Mouse (Mus musculus): ENCODE measurements around the gene Rassf8.

The Rassf8 gene

DNA sequence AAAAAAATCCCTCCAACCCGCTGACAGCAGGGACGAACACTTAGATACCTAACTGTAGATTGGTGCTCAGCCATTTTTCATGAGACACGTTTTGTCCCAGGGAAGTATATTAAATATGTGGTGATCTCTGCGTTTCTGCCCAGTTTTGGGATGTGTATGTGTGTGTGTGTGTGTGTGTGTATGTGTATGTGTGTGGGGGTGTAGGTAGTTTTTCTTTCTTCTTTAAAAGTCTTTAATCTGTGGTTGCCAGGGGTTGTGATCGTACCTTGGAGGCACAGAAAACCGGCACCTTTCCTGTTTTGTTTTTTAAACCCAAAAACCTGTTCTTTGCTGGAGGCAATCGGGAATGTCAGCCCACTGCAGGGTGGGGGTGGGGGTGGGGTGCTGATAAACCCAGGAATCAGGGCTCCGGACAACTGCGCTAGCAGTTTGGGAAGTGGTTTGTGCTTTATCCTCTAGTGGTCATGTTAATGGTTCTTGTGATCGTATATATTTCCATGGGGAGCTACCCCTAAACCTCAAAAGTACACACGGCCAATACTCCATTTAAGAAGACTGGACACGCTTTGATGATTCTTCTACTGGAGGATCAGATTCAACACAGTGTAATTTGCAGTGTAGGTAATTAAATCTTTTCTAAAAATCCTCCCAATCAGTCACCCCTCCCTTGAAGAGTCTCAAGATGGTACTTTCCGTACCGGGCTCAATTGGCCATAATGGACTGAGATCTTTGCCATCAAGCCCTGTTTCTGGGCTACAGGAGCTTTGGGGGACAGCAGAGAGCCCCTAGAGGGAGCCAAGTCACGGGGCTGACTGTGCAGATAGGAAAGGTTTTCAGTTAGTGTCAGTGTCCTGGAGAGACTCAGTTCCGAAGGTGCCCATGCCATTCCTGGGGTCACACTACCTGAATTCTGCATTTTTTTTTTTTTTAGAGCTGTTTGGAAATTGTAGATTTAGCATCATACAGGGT, 1.4 kb downstream of the Rassf8 start:
- no peak for DNase-seq (ENCODE audit: low read depth)

- DNase-seq (ENCODE audit: low read depth), result no peak
These were observed 3.8 kb downstream of the Rassf8 start for GRCm38 (mm10) chr6:145750394-145750793.

DNA sequence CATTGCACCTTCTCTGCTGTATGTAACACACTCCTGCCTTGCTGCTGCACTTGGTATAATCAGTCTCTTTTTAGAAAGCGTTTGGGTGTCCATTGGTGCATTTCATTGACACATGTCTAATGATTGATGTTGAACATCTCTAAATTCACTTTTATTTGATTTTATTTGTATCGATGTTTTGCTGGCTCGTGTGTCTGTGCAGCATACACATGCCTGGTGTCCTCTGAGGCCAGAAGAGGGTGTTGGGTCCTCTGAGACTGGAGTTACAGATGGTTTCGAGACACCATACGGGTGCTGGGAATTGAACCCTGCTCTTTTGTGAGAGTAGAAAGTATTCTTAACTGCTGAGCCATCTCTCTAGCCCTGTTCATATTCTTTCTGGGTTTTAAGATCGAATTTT, 6.7 kb downstream of the Rassf8 start:
- DNase-seq (ENCODE audit: low read depth), result no peak

DNA sequence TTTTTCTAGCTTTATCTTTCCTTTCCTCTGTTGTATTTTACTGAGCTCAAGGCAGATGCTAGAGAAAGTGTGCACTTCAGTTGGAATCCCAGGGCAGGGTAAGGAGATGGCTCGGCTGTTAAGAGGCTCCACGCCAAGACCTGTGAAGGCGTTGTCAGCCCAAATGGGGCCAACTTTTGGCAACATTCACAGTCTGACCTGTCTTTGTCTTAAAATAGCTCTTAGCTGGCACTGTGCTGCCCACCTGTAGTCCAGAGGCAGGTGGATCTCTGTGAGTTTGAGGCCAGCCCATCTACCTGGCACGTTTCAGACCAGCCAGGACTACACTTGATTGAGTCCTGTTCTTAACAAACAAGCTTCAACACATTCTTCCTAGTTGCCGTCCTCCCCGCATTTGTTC, 7.9 kb downstream of the Rassf8 start:
- no peak for DNase-seq (ENCODE audit: low read depth)

GRCm38 (mm10) chr6:145755942-145756639, 9.5 kb downstream of the Rassf8 start:
- DNase-seq (ENCODE audit: low read depth), result no peak

GRCm38 (mm10) chr6:145756640-145757005, 10.1 kb downstream of the Rassf8 start:
- no peak for DNase-seq (ENCODE audit: low read depth)

GRCm38 (mm10) chr6:145757346-145757745, 10.8 kb downstream of the Rassf8 start:
- DNase-seq (ENCODE audit: low read depth), result no peak

DNA sequence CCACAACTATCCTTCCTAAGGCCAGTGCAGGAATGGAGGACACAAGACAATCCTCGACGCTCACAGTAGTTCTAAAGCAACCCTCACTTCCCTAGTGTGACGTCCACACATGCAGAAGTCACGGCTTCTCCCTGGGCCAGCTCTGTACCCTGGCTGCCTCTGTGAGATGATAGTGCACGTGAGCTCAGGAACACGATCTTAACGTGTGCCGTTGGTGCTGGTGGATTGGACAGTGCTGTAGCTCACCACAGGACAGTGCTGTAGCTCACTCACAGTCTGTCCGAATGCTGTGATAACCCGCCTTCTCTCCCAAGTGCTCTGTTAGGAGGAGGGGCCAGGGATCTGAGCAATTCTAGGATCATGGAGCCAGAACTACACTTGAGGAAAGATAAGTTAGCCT, 12.1 kb downstream of the Rassf8 start:
- DNase-seq (ENCODE audit: low read depth), result no peak

DNA sequence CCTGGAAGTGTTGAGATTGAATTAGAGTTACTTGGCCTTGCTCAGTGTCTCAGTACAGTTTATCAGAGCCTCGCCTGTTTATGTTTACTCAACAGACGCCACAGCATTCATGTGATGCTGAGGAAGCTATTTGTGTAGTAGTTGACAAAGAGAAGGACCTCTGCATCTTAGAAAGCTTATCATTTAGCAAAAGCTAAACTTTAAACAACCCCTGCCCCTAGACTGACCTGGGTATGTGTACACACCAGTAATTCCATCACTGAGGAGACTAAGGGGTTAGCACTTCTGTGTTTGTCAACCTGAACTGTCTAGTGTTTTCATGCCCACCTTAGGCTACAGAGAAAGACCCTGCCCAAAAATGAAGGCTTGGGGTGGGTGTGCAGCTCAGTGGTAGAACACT, 12.9 kb downstream of the Rassf8 start:
- no peak for DNase-seq (ENCODE audit: low read depth)

DNA sequence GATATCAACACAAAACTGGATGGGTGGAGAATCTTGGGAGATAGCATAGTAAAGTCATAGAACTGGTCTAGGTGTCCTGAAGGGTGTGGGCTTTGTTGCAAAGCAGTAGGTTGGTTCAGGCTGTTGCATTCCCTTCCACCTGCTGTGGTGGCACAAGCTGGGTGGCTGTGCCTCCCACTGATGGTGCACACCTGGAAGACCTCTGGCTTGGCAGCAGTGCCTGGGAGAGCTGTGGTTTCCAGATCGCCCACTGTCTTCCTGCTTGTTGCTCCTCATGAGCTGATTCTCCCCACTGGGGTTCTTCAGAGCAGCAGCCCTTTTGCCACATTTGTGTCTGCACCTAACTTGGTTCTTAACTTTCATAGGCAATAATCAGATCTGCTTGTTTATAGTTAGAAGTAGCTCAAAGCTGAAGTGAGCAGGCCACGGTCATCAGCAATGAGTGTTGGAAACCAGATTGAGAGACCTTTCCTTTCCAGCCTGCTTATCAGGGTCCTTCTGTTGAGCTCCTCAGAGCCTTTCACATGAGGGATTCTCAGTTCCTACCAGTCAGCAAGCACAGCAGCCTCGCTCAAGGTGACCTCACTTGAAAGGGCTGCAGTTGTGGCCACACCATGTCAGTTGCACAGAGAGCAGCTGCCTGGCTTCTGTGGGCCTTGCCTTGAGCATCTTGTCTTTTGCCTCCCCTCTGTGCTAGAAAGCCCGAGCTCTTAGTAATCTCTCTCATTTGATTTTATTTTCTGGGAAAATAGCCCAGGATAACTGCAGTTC, 13.9 kb downstream of the Rassf8 start:
- no peak for DNase-seq (ENCODE audit: low read depth)

DNA sequence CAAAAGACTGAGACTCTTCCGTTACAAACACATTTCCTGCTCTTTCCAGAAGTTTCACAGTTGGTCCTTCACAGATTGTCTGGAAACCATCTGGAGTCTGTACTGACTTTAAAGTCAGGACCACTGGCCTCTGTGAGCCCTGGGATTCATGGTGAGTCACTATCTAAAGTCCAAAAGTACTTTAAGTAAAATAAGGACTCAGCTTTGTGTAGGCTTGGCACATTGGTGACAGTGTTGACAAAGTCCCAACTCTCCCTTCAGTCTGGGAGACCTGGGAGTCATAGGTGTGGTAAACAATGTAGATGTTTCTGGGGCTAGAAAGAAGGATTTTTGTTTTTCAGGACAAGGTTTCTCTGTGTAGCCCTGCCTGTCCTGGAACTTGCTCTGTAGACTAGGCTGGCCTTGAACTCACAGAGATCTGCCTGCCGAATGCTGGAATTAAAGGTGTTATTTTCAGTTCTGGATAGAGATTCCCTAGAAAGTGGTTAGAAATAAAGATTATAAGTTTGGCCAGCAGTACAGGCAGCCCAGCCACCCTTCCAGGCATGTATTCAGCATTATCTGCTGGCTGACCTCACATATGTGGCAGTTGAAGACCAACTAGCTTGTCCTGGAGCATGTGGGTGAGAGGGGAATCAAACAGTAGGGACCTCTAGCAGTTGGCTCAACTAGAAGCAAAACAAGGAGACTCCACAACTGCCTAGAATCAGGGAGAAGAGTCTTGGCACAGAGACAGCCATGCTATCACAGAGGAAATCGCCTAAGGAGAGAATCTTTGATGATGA, 14.8 kb downstream of the Rassf8 start:
- no peak for DNase-seq (ENCODE audit: low read depth)

GRCm38 (mm10) chr6:145762016-145762415, 15.5 kb downstream of the Rassf8 start:
- DNase-seq (ENCODE audit: low read depth), result no peak

DNA sequence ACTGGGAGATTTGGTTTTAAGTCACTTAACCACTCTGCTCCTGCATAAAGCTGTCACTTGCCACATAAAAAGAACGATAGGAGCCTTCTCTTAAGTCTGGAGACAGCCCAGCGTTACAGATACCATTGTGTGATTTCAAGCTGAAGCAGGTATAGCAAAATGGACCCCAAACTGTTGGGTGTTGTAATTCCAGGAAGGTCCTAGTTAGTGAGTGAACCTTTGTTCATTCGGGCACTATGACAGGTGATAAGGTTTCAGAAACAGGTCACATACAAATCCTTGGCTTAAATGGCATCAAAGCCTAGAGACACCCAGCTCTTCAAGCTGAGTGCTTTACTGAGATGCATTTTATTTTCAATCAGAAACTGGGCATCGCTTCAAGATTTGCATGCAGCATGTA, 16.5 kb downstream of the Rassf8 start:
- DNase-seq (ENCODE audit: low read depth), result no peak

GRCm38 (mm10) chr6:145765011-145765410, 18.5 kb downstream of the Rassf8 start:
- DNase-seq (ENCODE audit: low read depth), result no peak

- no peak for DNase-seq (ENCODE audit: low read depth)
These were observed 20.4 kb downstream of the Rassf8 start for GRCm38 (mm10) chr6:145766971-145767370.

DNA sequence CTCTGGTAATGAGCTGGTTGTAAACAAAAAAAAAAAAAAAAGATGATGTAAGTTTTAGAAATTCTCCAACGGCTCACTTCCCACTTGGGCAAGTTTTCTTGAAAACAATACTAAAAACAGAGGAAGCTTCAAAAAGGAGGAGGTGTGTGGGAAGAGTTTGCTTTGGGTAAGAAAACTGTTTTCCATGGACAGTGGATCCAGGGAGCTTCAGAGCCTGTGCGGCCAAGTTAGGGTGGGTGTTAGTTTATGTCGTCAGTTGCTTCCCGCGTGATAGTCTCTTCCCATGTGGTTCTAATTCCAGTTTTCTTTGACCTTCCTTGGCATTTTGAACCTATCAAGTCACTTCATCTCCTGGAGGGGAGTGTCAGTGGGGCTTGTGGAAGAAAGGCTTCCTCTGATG, 21.1 kb downstream of the Rassf8 start:
- DNase-seq (ENCODE audit: low read depth), result no peak

GRCm38 (mm10) chr6:145768671-145769292, 22.2 kb downstream of the Rassf8 start:
- no peak for DNase-seq (ENCODE audit: low read depth)

DNA sequence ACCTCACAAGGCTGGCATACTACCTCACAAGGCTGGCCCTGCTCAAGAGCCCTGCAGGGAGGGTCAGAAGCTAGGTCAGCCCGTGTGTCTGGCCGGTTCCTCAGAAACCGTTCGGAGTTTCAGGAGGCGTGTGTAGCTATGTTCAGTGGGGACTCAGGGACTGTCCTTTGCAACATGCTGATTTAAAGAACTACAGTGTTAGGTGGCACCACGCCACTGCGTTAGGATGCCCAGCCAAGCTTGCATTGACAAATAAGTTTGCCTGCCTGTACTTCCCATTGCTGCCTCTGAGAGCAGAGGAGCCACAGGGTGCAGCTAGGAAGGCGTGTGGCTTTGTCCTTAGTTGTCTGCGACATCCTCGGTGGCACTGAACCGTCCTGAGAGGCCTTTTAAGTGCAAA, 23.3 kb downstream of the Rassf8 start:
- DNase-seq (ENCODE audit: low read depth), result no peak

DNA sequence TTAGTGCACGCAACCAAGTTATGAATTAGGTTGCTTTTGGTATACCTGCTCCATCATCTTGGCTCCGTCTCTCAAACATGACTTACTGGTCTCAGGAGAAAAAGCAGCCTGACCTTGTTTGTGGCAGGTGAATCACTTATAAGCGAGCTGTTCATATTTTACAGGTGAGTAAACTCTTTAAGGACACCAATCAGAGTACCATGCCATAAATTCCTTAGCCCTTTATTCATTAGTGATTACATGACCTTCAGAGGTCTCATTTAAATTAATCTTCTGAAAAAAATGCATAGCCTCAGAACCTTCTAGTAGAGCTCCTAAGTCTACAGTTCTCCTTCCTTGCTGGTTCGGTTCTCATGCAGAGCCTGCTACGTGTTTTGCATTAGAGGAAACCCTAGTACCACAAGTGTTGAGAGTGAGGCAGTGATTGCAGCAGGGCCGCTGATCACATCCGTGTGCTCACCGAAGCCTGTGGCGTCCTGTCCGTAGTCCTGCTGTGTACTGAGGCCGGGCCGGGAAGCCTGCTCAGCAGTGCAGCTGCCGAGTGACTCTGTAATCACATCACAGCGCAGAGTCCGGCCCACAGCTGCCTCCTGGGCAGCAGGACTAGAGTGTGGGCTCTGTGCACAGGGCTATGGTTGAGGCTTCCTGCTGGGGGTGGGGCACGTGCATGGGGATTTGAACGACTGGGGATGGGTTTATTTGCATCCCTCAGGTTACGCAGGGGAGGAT, 23.9 kb downstream of the Rassf8 start:
- DNase-seq (ENCODE audit: low read depth), result no peak

DNA sequence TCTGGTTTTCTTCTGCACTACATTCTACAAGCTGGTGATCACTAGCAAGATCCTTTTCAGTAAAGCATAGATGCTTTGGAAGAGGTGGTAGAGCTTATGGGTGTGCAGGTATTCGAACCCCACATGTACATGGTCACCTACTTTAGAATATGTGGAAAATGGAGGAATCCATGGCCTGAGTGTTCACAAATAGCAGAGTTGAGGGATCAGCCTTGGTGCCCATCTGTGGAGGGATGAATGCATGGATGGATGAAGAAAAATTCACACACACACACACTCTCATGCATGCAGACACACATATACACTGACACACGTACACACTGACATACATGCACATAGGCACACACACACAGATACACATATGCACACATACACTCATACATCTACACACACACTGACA, 27.9 kb downstream of the Rassf8 start:
- DNase-seq (ENCODE audit: low read depth), result no peak

DNA sequence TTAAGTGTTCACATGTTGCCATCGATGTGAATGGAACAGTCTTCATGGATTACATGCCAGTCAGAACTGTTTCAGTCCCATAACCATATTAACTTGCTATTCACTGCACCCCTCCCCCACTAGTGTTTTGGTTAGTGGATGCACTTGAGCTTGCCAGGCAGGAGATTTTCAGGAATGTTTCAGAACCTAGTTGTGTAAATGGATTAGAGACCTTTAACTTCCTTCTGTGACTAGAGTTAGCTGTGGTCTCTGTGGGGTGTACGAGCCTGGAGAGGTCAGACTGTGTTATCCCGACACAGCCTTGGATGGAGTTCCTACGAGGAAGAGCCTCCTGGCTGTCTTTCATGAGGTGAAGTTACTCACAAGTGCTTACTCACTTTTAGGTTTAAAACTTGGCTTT, 29.7 kb downstream of the Rassf8 start:
- no peak for DNase-seq (ENCODE audit: low read depth)
